Mouse (Mus musculus): ENCODE data around the gene Vsig2.

The Vsig2 gene

GRCm38 (mm10) chr9:37539170-37540025 is at the start of gene Vsig2:
Gene Vsig2 (plus strand): TSS chr9:37539255.
- no peak for DNase-seq (ENCODE audit: low read depth, low spot score)

GRCm38 (mm10) chr9:37489446-37490120 is 49.5 kb upstream of the Vsig2 start:
- peak; percentile 67 for DNase-seq (ENCODE audit: low read depth, low spot score)

GRCm38 (mm10) chr9:37495761-37496160 is 43.3 kb upstream of the Vsig2 start:
- DNase-seq (ENCODE audit: low read depth, low spot score), result no peak

GRCm38 (mm10) chr9:37496325-37496724 is 42.7 kb upstream of the Vsig2 start:
- no peak for DNase-seq (ENCODE audit: low read depth, low spot score)

GRCm38 (mm10) chr9:37500201-37500600 is 38.9 kb upstream of the Vsig2 start:
- DNase-seq (ENCODE audit: low read depth, low spot score), result no peak

GRCm38 (mm10) chr9:37501170-37501569 is 37.9 kb upstream of the Vsig2 start:
- no peak for DNase-seq (ENCODE audit: low read depth, low spot score)

- DNase-seq (ENCODE audit: low read depth, low spot score), result peak; percentile 19
Observed at GRCm38 (mm10) chr9:37504348-37504747, 34.7 kb upstream of the Vsig2 start.

GRCm38 (mm10) chr9:37506023-37506422 is 33.0 kb upstream of the Vsig2 start:
- no peak for DNase-seq (ENCODE audit: low read depth, low spot score)

GRCm38 (mm10) chr9:37512097-37512496 is 27.0 kb upstream of the Vsig2 start:
- no peak for DNase-seq (ENCODE audit: low read depth, low spot score)

GRCm38 (mm10) chr9:37514456-37514855 is 24.6 kb upstream of the Vsig2 start:
- DNase-seq (ENCODE audit: low read depth, low spot score), result no peak

- DNase-seq (ENCODE audit: low read depth, low spot score), result no peak
Observed at GRCm38 (mm10) chr9:37517467-37517866, 21.6 kb upstream of the Vsig2 start.

GRCm38 (mm10) chr9:37518991-37519390 is 20.1 kb upstream of the Vsig2 start:
- DNase-seq (ENCODE audit: low read depth, low spot score), result no peak

GRCm38 (mm10) chr9:37519995-37520394 is 19.1 kb upstream of the Vsig2 start:
- no peak for DNase-seq (ENCODE audit: low read depth, low spot score)

GRCm38 (mm10) chr9:37525461-37525860 is 13.6 kb upstream of the Vsig2 start:
- no peak for DNase-seq (ENCODE audit: low read depth, low spot score)

- no peak for DNase-seq (ENCODE audit: low read depth, low spot score)
Observed at GRCm38 (mm10) chr9:37526443-37527395, 12.3 kb upstream of the Vsig2 start.

GRCm38 (mm10) chr9:37527396-37528224 is 11.4 kb upstream of the Vsig2 start, which contains the start of gene Esam:
Gene Esam (plus strand): TSS chr9:37528078.
- DNase-seq (ENCODE audit: low read depth, low spot score), result no peak

GRCm38 (mm10) chr9:37528225-37528970 is 10.7 kb upstream of the Vsig2 start:
- DNase-seq (ENCODE audit: low read depth, low spot score), result no peak

GRCm38 (mm10) chr9:37530031-37530887 is 8.8 kb upstream of the Vsig2 start:
- DNase-seq (ENCODE audit: low read depth, low spot score), result no peak

Data from CD4-positive helper T cell, adult 2 months (primary cell).